Mouse (Mus musculus): ENCODE data around the gene Xiap. TPM values are rescaled to one million over a fixed set of nuclear protein-coding genes. Genes with fewer than 3 reads are reported as not detected.
A peak's percentile ranks its signal among the peaks of the same experiment; 100 is the strongest.

Xiap gene
- total and polyA plus RNA-seq, 3 experiments = 46.9 to 72.5 (median 70.0) TPM

DNA sequence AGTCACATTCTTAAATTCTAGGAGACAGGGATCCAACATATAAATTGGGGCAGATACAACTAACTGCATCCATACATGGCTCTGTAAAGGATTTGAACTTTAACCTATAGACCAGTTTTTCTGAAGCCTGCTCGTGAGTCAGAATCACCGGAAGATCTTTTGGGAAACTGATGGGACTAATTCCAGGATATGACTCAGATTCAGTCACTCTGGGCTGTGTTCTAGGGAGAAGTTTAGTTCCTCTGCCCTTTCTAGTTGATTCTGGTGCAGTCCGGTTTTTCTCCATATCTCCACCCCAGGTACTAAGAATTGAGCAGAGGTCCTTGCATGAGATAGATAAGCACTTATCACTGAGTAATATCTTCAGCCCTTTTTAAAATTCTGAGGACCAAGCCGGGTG, 1.6 kb upstream of the Xiap start:
- no peak for TF ChIP-seq GATA2 (IDR thresholded peaks at IDR 0.05; ENCODE audit: borderline replicate concordance, low read depth, low read length)
- no peak for TF ChIP-seq TAL1 (conservative IDR thresholded peaks at IDR 0.05; ENCODE audit: low read depth, low read length)
- TF ChIP-seq GATA1 (IDR thresholded peaks at IDR 0.05; ENCODE audit: borderline replicate concordance, low read length) = no peak
- no peak for TF ChIP-seq POLR2AphosphoS5 (IDR thresholded peaks at IDR 0.05; ENCODE audit: insufficient replicate concordance, low read depth, low read length)
- TF ChIP-seq CTCF (IDR thresholded peaks at IDR 0.05; ENCODE audit: low read depth, low read length) = no peak
- no peaks in the 10 kb centered on the region for H3K4me1 ChIP-seq (ENCODE audit: insufficient read depth, low read depth, low read length)
- no peak for DNase-seq (ENCODE audit: low spot score)
- H3K9me3 ChIP-seq (replicated peaks) = no peaks in the 10 kb centered on the region
- no peak for ATAC-seq (ENCODE audit: extremely low read depth, insufficient number of reproducible peaks, low FRiP score, poor library complexity, severe bottlenecking)
- H3K27me3 ChIP-seq (ENCODE audit: insufficient read depth, low read length) = no peaks in the 10 kb centered on the region
- H3K36me3 ChIP-seq (replicated peaks) = no peaks in the 10 kb centered on the region
- H3K4me3 ChIP-seq (ENCODE audit: low read depth, low read length) = no peak overlapping the region

DNA sequence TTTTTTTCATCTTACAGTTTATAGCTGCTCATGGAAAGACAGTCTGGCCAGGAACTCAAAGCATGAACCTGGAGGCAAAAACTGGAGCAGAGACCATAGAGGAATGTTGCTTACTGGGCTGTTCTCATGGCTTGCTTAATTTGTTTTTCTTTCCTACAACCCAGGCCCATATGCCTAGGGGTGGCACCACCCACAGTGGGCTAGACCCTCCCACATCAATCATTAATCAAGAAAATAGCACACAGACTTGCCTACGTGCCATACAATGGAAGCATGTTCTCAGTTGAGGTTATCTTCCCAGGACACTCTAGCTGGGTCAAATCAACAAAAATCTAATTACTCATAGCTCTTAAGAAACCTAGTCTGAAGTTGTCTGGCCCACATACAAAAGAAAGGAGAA, 4.1 kb downstream of the Xiap start:
- Histone ChIP-seq H3K4me3 (ENCODE audit: low read depth, low read length) (no peak overlapping the region), H3K9me3 (replicated peaks) (no peaks in the 10 kb centered on the region), H3K4me1 (ENCODE audit: insufficient read depth, low read depth, low read length) (peaks cover 3% of the 10 kb centered on the region; the same call in 1 of the 2 replicates), H3K27me3 (ENCODE audit: insufficient read depth, low read length) (no peaks in the 10 kb centered on the region), H3K36me3 (replicated peaks) (no peaks in the 10 kb centered on the region)
- TF ChIP-seq POLR2AphosphoS5 (IDR thresholded peaks at IDR 0.05; ENCODE audit: insufficient replicate concordance, low read depth, low read length) = no peak
- TF ChIP-seq GATA2 (IDR thresholded peaks at IDR 0.05; ENCODE audit: borderline replicate concordance, low read depth, low read length) = no peak
- TF ChIP-seq CTCF (IDR thresholded peaks at IDR 0.05; ENCODE audit: low read depth, low read length) = no peak
- no peak for TF ChIP-seq TAL1 (conservative IDR thresholded peaks at IDR 0.05; ENCODE audit: low read depth, low read length)
- no peak for TF ChIP-seq GATA1 (IDR thresholded peaks at IDR 0.05; ENCODE audit: borderline replicate concordance, low read length)
- DNase-seq (ENCODE audit: low spot score) (no peak), ATAC-seq (ENCODE audit: extremely low read depth, insufficient number of reproducible peaks, low FRiP score, poor library complexity, severe bottlenecking) (no peak)

DNA sequence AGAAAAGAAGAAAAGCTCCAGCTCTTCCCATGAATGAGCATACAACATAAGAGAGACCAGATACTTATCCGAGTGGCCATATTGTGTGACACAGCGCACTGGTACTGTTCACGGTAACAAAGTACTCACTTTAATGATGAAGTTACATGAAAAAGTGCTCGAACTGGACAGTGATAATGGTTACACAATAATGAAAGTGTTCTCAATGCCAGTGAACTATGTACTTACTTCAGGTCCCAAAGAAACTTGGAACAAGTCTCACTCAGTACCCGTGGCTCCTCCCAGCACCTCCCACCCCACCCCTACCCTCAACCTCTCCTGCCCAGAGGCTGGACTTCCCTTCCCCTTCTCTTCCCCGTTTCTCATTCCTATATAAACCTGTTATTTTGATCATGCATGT, 5.6 kb downstream of the Xiap start:
- H3K9me3 ChIP-seq (replicated peaks) = no peaks in the 10 kb centered on the region
- peaks cover 3% of the 10 kb centered on the region; the same call in 1 of the 2 replicates for H3K4me1 ChIP-seq (ENCODE audit: insufficient read depth, low read depth, low read length)
- ATAC-seq (ENCODE audit: extremely low read depth, insufficient number of reproducible peaks, low FRiP score, poor library complexity, severe bottlenecking) = no peak
- H3K4me3 ChIP-seq (ENCODE audit: low read depth, low read length) = no peak overlapping the region
- DNase-seq (ENCODE audit: low spot score) = no peak
- no peaks in the 10 kb centered on the region for H3K27me3 ChIP-seq (ENCODE audit: insufficient read depth, low read length)
- TF ChIP-seq GATA1 (IDR thresholded peaks at IDR 0.05; ENCODE audit: borderline replicate concordance, low read length) = no peak
- TF ChIP-seq TAL1 (conservative IDR thresholded peaks at IDR 0.05; ENCODE audit: low read depth, low read length) = no peak
- no peak for TF ChIP-seq POLR2AphosphoS5 (IDR thresholded peaks at IDR 0.05; ENCODE audit: insufficient replicate concordance, low read depth, low read length)
- no peak for TF ChIP-seq CTCF (IDR thresholded peaks at IDR 0.05; ENCODE audit: low read depth, low read length)
- TF ChIP-seq GATA2 (IDR thresholded peaks at IDR 0.05; ENCODE audit: borderline replicate concordance, low read depth, low read length) = no peak
- no peaks in the 10 kb centered on the region for H3K36me3 ChIP-seq (replicated peaks)

DNA sequence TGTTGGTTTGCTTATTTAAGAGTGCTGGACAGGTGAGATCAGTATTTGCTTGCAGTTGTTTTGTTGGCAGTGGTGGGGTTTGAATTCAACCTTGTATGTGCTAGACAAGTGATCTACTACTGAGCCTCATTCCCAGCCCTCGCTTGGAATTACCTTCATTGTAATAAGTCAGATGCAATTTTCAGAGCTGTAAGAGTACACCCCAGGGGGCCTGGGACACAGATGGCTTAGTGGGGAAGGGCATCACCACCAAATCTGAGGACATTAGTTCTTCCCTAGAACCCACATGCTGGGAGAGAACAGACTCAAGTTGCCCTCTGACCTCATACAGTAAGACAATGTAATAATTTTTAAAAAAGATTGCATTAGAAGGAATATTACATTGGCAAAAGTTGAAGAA, 7.3 kb downstream of the Xiap start:
- DNase-seq (ENCODE audit: low spot score) (no peak), ATAC-seq (ENCODE audit: extremely low read depth, insufficient number of reproducible peaks, low FRiP score, poor library complexity, severe bottlenecking) (no peak)
- H3K4me1 ChIP-seq (ENCODE audit: insufficient read depth, low read depth, low read length) = peaks cover 6% of the 10 kb centered on the region
- no peak overlapping the region for H3K4me3 ChIP-seq (ENCODE audit: low read depth, low read length)
- H3K36me3 ChIP-seq (replicated peaks) = peaks cover 4% of the 10 kb centered on the region
- H3K9me3 ChIP-seq (replicated peaks) = no peaks in the 10 kb centered on the region
- H3K27me3 ChIP-seq (ENCODE audit: insufficient read depth, low read length) = no peaks in the 10 kb centered on the region
- TF ChIP-seq GATA2 (IDR thresholded peaks at IDR 0.05; ENCODE audit: borderline replicate concordance, low read depth, low read length) = no peak
- no peak for TF ChIP-seq GATA1 (IDR thresholded peaks at IDR 0.05; ENCODE audit: borderline replicate concordance, low read length)
- no peak for TF ChIP-seq TAL1 (conservative IDR thresholded peaks at IDR 0.05; ENCODE audit: low read depth, low read length)
- TF ChIP-seq POLR2AphosphoS5 (IDR thresholded peaks at IDR 0.05; ENCODE audit: insufficient replicate concordance, low read depth, low read length) = no peak
- TF ChIP-seq CTCF (IDR thresholded peaks at IDR 0.05; ENCODE audit: low read depth, low read length) = no peak

DNA sequence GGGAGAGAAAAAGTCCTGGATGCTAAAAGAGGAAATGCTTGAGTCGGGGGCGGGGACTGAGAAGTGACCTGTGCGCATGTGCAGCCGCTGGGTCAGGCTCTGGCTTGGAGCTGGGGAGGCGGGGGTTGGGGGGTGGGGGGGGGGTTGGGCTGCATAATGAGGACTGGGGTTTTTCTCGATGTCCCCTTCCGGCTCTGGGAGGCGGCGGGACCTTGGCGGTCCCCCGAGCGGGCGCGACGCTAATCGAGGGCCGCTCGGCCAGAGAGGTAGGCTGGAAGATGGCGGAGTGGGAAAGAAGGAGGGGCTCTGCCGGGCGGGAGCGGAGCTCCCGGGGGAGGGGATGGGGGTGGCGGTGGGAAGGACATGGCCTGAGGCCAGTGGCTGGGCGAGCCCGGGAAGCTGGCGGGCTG, 8.3 kb downstream of the Xiap start:
- Histone ChIP-seq H3K4me3 (ENCODE audit: low read depth, low read length) (peak overlapping the region; percentile 71), H3K27me3 (ENCODE audit: insufficient read depth, low read length) (no peaks in the 10 kb centered on the region), H3K4me1 (ENCODE audit: insufficient read depth, low read depth, low read length) (peaks cover 6% of the 10 kb centered on the region), H3K36me3 (replicated peaks) (peaks cover 9% of the 10 kb centered on the region), H3K9me3 (replicated peaks) (no peaks in the 10 kb centered on the region)
- peak; percentile 9; the same call in 1 of the 2 replicates for ATAC-seq (ENCODE audit: extremely low read depth, insufficient number of reproducible peaks, low FRiP score, poor library complexity, severe bottlenecking)
- DNase-seq (ENCODE audit: low spot score) = peak; percentile 57
- no peak for TF ChIP-seq CTCF (IDR thresholded peaks at IDR 0.05; ENCODE audit: low read depth, low read length)
- no peak for TF ChIP-seq TAL1 (conservative IDR thresholded peaks at IDR 0.05; ENCODE audit: low read depth, low read length)
- no peak for TF ChIP-seq GATA2 (IDR thresholded peaks at IDR 0.05; ENCODE audit: borderline replicate concordance, low read depth, low read length)

DNA sequence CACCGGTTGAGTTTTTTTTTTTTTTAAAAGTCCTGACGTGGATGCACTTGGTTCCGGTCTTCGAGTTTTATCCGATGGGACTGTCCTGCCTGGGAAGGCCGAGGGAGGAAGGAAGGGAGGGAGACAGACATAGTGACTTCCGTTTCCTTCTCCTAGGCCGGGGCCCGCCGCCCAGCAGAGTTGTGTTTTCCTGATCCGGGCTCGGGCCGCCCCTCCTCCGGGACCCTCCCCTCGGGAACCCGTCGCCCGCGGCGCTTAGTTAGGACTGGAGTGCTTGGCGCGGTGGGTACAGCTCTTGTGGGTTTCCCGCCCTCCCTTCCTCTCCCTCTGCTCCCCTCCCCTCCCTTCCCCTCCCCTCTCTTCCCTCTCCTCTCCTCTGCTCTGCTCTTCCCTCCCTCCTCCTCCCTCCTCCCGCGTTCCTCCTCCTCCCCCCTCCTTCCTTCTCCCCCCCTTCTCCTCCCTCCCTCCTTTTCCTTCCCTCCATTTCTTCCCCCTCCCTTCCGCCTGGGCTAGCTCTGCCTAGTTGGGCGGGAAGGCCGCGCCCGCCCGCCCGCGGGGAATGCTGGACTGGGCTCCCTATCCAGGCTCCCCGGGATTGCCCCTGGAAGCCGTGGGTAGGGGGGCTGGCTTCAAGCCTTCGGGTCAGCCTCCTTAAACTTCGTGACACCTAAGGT, 8.9 kb downstream of the Xiap start:
- TF ChIP-seq CTCF (IDR thresholded peaks at IDR 0.05; ENCODE audit: low read depth, low read length) = no peak
- TF ChIP-seq POLR2AphosphoS5 (IDR thresholded peaks at IDR 0.05; ENCODE audit: insufficient replicate concordance, low read depth, low read length) = no peak
- TF ChIP-seq GATA1 (IDR thresholded peaks at IDR 0.05; ENCODE audit: borderline replicate concordance, low read length) = no peak
- no peak for TF ChIP-seq GATA2 (IDR thresholded peaks at IDR 0.05; ENCODE audit: borderline replicate concordance, low read depth, low read length)
- H3K4me3 ChIP-seq (ENCODE audit: low read depth, low read length) = peak overlapping the region; percentile 71
- peak; percentile 28 for DNase-seq (ENCODE audit: low spot score)
- H3K9me3 ChIP-seq (replicated peaks) = no peaks in the 10 kb centered on the region
- H3K4me1 ChIP-seq (ENCODE audit: insufficient read depth, low read depth, low read length) = peaks cover 6% of the 10 kb centered on the region
- peaks cover 13% of the 10 kb centered on the region for H3K36me3 ChIP-seq (replicated peaks)
- ATAC-seq (ENCODE audit: extremely low read depth, insufficient number of reproducible peaks, low FRiP score, poor library complexity, severe bottlenecking) = peak; percentile 64
- H3K27me3 ChIP-seq (ENCODE audit: insufficient read depth, low read length) = no peaks in the 10 kb centered on the region

Data from G1E (cell line).